Mouse (Mus musculus): ENCODE measurements around the gene Nfia.

The Nfia gene

DNA sequence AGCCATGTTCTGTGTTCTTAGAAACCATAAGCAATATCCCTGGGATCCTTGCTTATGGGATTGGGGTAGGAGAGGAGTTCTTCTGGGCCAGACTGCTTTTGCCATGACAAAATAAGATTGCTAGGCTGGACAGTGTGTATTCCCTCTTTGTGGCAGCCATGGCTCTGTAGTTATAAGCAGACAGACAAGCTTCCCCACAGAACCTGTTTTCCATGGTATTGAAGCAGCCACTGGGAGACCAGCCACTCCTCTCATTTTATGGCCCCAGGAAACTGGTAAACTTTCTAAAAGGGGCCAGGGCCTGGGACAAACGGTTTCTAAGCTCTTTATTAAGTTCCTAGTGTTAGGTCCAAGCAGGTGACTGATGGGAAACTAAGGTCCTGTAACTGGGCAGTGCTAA, 309.4 kb downstream of the Nfia start:
- no peak for DNase-seq

DNA sequence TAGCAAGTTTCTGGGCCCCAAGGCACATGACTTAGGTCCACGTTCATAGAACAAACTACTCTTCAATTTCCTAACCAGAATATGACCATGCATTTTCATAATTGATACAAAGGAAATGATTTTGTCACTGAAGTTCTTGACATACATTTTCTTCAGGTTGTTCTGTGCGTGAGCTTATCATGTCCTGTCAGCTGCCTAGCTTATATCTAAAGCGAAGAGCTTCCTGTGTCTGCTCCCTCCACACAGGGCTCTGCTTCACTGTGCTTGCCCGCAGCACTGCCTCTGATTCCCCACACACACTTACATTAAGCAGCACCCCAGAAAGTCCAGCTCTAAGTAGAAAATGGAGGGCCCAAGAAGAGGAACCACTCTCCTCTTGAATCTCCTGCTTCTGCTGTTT, 310.0 kb downstream of the Nfia start:
- no peak for DNase-seq

DNA sequence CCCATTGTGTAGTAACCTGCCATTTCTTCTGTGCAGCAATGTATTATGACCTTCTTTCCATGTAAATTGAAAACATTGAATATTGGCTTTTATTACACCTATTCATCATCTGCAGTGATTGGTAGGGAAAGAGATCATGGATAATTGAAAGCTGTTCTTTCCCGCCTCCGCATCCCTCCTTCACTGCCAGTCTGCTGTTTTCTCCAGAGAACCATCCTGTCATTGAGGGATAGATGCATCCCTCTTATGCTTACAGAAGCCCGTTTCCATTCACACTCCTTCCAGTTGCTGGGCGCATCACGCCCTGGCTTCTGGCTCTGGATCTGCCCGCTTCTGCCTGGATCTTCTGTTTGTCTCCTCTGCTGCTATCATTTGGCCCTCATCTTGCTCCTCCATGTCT, 312.5 kb downstream of the Nfia start:
- DNase-seq = no peak

DNA sequence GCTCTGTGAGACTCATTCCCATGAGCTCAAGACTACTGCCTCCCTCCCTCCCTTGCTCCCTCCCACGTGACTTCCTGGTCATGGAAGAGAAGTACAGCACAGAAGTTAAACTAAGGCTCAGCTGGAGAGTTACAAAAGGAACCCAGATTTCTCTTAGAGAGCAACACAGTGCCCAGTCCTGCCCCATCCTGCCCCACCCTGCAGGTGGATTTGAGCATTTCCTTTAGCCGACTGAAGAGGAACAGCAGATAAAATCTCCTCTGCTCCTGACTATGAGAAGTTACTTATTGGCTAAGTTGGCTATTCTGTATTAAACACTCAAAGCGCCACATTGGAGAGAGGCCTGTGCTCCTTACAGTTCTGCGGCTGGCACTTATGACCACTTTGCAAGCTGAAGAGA, 314.4 kb downstream of the Nfia start:
- DNase-seq = peak in 1 of 2 experiments; percentile 41

DNA sequence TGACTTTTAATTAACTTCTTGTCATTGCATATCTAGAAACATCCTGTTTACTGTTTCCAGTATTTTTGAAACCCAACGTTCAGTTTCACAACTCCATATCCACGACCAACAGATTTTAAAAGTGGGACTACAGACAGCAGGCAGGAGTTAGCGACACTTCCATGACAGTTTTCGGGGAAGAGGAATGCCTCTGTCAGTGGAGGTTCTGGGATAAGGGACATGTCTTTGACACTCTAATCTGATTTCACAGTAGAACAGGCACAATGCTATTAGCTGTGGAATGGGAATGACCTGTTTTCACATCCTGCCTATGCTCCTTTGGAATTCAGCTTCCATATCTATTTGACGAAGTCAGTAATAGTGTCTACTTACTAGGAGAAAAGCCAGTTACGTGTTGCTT, 317.5 kb downstream of the Nfia start:
- DNase-seq = peak in 1 of 2 experiments; percentile 61

DNA sequence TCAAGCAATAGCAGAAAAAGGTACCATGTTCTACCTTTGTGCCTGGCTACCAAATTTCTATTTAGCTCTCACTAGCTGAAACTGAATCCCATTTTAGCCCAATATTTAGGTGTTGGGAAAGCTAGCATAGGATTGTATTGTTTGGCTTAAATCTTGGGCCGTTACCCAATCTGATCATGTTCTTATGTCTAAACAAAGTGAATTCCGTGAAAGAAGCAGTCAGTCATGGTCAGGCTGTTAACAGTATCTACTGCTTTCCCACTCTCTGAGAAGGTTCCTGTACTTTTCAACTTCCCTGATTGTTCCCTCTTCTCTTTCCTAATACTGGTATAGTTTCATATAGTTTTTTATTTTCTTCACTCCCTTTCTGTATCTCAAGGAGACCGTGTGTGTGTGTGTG, 318.1 kb downstream of the Nfia start:
- DNase-seq = no peak

DNA sequence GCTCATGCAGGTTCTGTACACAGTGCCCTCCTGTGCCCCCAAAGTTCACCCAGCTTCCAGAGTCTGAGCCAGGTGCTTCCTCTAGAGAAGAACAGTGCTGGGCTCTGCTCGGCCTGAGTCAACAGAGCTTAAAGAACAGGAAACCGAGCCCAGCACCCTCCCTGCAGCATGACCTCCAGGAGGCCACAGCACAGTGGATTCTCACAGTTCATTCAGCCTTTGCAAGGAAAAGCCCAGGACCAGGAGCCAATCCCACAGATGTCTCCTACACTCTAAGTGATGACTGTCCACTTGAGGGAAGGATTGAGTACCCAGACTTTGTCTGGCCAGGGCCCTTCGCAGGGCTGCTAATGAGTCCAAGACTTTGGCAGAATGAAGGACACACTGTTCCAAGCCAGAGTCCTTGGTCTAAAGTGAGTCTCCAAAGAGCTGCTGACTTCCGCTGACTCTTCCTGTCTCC, 318.9 kb downstream of the Nfia start:
- DNase-seq = peak; percentile 52 to 79

DNA sequence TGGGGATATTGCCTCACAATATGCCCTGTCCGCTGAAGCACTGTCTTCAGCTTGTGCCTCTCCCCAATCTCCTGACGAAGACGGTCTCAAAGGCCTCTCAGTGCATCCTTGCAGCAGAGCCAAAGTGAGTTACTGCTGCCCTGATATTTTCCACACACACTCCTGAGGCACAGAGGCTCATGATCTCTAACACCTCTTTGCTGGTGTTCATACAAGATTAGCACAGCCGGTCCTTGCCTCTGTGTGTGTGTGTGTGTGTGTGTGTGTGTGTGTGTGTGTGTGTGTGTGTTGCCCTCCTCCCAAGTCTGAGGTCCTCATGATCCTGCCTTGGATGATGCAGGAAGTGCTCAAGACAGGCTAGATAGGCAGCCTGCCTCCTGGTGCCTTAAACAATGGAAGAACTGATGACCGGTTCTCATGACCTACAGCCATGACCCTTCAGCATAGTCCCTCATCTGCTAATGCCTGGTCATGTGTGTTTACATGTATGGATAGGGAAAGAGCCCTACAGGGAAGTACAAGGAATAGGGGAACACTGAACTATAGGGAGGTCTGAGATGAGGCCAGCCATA, 319.5 kb downstream of the Nfia start:
- no peak for DNase-seq

DNA sequence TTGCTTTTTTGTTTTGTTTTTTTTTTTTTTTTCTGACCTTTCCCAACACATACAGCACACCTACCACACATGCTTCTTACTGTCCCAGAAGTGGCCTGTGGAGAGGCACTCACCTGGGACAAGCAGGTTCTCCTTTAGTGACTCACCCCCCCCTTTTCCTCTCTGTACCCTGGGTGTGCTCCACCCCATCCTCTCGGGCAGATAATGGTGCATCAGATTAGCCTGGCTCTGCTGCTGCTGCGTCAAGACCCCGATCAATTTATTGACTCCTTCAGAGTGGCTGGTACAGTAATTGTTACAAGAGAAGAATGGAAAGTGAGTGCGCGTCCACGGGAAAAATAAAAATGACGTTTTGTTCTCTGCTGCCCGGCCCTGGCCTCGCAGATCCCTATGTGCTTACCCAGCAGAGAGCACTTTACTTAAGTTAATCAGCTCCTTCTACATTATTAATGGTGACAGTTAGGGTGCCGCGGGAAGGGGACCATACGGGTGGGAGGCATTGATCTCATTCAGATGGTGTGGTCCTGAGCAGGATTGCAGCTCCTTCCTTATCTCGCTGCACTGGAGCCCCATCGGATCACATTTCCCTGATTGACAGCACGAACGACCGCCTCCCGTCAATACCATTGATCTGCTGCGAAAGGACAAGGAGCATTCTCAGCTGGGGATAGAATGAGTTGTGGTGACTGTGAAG, 321.7 kb downstream of the Nfia start:
- DNase-seq = no peak

DNA sequence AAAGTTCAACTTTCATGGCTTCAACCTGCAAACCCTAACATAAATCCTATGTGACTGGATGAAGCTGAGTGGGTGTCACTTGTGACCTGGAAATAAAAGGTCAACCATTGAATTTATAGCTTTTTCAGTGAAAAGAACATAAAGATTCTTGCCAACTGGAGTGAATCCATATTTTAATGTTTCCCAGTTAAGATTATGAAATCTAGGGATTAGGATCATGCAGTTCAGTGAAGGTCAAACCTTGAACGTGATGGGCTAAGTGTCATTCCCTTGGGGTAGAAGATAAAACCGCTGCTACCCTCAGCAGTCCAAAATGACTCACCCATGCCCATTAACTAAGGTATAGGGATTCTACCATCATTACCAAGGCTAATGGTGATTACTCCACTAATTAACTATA, 322.5 kb downstream of the Nfia start:
- no peak for DNase-seq

DNA sequence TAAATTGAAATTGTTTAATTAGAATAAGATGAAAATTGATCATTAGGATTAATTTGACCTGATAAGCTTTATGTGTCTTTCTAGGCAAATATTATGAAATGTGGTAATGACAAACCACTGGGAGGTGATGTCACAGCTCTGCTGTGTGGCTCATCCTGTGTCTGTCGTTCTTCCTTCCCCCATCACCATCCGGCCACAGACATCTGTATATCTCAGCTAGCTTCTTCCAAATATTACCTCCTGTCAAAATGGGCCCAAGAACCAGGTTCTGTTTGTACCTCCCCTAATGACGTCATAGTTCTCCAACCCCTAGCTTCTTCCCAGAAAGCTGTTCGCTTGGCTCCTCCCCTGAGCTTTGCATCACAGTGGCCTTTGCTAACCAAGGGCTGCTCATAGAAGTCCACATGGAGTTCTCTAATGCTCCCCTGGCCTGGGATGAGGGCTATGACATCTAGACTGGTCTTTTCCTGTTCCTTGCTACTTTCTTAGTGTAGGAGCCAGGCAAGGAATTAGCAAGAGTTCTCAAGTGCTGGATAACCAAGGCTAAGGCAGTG, 324.6 kb downstream of the Nfia start:
- DNase-seq = no peak

DNA sequence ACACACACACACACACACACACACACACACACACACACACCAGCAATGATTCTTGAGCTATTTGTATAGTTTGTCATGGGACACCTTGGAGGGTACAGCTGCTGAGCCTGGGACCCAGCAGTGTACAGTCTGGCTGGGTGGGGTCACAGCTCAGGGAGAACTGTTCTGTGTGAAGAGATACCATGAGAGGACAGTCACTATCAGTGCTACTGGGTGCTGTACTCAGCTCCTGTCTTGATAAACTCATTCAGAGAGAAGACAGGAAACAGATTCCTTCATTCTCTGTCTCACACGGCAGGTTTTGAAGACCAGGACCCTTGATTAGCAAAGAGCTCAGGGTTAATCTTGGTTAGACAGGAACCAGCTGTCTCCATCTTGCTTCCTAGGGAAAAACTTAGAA, 326.1 kb downstream of the Nfia start:
- DNase-seq = no peak

DNA sequence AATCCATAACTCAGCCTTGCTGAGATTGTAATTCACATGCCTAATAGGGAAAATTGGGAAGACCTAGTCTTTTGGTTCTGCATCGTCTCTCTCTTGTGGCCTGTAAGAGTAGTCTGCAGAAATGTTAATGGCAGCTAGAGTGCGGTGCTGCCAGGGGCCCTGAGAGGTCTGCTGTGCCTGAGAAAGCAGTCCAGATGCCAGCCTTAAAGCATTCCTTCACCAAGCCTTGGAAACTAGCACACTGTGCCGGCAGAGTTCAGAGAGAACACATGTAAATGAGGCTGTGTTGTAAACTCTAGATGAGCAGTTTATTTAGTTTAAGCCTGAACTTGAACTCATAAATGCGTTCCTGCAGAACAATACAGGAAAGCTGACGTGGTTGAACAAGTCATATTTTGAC, 326.9 kb downstream of the Nfia start:
- DNase-seq = no peak

DNA sequence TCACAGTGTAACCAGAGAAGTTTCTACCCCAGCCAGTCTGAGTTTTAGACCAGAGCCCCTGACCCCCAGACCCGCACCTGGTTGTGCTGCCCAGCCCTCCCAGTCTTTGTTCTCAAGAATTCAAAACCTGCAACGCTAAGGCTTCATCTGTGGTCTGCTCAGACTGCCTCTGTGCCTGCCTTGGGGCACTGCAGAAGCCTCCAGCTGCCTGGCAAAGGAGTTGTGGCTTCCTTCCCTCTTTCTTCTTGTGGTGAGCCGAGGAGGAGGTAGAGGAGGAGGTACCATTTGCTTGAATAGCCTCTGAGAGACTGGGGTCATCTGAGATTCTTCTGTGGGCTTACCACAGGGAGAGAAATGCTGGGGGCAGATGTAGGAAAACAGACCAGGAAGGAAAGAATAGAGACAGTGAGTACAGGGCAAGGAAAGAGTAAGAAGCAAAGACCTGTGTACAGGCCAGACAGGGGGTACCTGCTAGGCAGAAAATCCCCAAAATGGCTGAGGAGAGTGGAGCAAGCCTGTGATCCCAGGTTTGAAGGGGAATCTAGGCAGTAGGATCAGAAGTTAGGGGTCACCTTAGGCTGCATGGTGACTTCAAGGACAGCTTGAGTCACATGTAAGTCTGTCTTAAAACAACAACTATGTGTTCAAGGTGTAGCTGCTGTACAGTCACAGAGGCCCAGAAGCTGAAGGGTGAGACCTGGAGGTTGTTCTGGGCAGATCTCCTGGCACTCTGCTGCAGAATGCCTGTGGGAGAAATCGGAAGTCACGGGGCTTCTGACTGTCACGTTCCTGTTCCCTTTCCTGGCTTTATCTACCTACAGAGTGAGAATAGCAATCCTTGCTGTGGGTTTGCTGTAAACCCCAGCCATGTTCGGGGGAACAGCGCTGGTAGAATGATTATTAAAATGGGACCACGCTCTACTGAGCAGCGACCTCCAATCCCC, 328.9 kb downstream of the Nfia start:
- DNase-seq = no peak

DNA sequence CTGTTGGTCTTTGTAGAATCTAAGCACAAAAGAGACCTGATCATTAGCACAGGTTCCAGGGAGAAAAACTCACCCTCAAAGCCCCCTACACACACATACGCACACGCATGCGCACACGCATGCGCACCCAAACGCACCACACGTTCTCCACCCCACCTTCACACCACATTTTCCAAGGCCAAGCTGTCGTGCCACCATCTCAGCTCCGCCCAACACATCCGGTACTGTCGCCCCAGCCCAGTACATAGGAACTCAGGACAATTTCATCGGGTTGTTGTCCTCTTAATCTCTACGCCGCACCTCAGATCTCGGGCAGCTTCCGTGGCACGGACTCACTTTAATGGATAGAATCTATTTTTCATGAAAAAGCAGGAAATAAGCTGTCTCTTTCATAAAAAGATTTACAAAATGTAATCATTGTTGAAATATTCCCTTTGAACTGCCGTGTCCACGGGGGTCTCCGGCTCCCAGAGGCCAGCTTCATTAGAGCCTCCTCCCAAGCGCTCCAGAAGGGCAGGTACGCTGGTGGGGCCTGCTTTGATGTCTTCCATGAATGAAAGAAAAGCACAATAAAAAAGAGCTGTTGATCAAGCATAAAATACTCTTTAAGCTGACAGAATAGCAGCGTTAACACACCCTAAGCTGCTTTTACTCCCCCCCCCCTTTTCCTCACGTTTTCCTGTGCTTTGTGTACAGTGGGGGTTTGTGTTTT, 330.2 kb downstream of the Nfia start:
- peak in 1 of 2 experiments; percentile 62 for DNase-seq

DNA sequence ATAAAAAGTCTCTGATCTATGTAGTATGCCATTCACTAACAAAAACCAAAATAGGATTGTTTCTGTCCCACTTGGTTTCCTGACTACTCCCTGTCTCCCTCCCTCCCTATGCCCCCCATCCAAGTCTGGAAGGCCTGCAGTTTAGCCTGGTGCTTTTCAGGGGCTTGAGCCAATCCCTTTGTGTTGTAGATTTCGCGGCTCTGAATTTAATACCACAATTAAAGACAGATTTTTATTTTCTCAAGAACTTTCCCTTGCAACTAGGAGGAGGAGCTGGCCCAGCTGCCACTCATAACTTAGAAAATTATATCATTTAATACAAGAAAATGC, 330.8 kb downstream of the Nfia start:
- DNase-seq = no peak

DNA sequence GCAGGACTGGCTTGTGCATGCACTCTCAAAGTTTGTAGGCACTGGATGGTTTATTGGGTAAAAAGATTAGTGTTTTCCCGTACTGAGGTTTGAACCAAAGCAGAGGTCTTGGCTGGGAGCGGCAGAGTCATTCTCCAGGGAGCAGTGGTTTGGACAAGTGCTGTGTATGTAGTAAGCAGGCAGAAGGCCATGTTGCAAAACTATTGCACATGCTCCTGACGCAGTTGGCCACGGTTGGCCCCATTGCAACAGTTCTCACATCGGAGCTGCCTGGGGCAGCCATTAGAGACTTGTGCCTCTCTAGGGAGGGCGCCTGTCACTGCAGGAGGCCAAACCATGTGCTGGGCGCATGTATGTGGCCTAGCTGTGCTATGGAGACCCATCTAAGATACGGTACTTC, 331.6 kb downstream of the Nfia start:
- DNase-seq = peak; percentile 63 to 84

DNA sequence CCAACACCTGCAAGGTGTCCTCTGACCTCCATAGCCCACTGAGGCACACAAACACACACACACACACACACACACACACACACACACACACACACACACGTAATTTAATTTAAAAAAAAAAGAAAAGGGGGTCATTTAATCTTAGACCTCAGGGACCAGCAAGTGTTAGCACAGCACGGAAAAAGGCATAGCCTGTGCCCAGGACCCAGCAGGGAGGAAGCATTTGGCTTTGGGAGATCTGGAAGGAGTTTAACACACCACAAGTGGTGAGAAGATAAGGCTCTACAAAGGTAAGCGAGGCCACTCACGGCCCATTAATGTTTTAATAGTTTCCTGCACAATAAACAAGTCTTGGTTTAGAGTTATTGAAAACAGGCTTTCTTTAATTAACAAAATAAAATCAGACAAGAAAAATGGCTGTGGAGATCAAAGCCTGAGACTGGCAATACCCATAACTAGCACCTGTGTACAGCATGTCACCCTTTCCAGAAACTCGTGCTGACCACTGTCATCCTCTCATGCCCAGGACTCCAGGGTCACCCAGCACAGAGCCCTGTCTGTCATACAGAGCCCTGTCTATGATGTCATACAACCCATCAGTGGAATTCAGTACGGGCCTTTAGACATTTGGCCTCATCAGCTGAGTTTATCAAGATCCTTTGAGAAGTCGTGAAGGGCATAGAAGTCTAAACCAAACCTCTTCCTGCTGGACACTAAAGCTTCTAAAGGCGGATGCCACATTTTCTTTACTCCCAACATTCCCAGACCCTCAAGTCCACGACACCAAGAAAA, 332.6 kb downstream of the Nfia start:
- no peak for DNase-seq

DNA sequence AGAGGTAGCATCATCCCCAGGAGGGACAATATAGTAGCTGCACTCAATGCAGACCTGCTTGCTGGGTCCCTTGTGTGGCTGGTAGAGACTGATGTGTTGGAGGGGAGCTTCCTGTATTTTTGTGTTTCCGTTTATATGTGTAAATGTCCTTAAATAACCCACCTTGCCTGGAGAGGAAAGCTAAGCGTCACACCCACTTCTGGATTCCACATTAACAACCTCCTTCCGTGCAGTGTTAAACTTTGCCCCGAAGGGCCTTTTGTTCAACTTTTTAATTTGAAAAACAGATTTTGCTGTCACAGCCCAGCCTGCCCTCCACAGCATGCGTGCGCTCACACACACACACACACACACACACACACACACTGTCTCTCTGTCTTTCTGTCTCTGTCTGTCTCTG, 333.4 kb downstream of the Nfia start:
- DNase-seq = no peak

DNA sequence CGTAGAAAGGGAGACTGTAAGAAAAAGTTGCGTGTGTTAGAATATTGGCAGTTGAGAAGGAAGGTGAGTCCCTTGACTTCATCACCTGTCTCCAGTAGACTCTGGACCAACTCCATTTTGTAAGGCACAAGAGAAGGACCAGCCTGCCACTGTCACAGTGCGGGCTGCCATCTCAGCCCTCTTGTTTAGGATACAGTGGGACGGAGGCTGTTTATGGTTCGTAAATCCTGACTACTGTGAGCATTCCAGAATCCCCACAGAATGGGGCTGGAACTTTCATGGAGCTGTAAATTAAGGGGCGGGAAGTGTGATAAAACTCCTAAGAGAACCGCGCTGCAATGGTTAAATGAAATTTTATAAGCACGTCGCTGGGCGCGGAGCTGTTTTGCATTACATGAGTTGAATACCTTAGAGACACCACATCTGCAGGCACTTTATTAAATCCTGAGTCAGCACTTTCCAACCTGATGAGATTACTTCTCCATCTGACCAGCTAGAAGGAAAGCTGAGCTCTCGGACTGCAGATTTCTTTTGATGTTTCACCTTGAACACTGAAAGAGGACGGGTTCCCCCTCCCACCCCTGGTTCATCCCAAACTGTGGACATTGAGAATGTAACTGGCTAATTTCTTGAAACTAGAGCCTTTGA, 334.0 kb downstream of the Nfia start:
- no peak for DNase-seq

DNA sequence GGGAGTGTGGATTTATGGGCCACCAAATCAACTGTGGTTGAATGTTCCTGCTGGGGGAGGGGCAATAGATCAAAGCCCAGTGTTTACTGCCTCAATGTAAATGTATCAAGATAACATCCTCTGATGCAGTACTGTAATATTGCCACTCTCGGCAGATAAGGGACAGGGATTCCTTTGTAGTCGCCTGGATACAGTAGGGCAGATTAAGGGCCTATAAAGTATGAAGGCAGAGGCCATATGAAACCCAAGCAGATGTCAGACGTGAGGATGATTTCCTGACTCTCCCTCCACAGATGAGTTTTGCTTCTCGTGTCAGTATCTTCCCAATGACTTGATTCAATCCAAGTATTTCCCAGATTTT, 334.5 kb downstream of the Nfia start:
- no peak for DNase-seq
